Mouse (Mus musculus): ENCODE measurements around the gene Abcc8.

The Abcc8 gene

GRCm38 (mm10) chr7:46154498-46155488, 25.0 kb downstream of the Abcc8 start:
- DNase-seq (ENCODE audit: low spot score in 2 of 2), result no peak

GRCm38 (mm10) chr7:46152819-46153351, 26.9 kb downstream of the Abcc8 start:
- DNase-seq (ENCODE audit: low spot score in 2 of 2), result no peak

- no peak for DNase-seq (ENCODE audit: low spot score in 2 of 2)
Measured at GRCm38 (mm10) chr7:46147417-46147816, 32.4 kb downstream of the Abcc8 start.

GRCm38 (mm10) chr7:46146675-46147308, 33.0 kb downstream of the Abcc8 start:
- no peak for DNase-seq (ENCODE audit: low spot score in 2 of 2)

GRCm38 (mm10) chr7:46144061-46144460, 35.8 kb downstream of the Abcc8 start:
- DNase-seq (ENCODE audit: low spot score in 2 of 2), result no peak

GRCm38 (mm10) chr7:46138329-46138930, 41.4 kb downstream of the Abcc8 start:
- DNase-seq (ENCODE audit: low spot score in 2 of 2), result no peak

- DNase-seq (ENCODE audit: low spot score in 2 of 2), result no peak
Measured at GRCm38 (mm10) chr7:46133858-46134257, 46.0 kb downstream of the Abcc8 start.

GRCm38 (mm10) chr7:46132229-46132628, 47.6 kb downstream of the Abcc8 start:
- no peak for DNase-seq (ENCODE audit: low spot score in 2 of 2)

GRCm38 (mm10) chr7:46131806-46132205, 48.0 kb downstream of the Abcc8 start:
- DNase-seq (ENCODE audit: low spot score in 2 of 2), result no peak

- peak; percentile 26 to 28 for DNase-seq (ENCODE audit: low spot score in 2 of 2)
Measured at GRCm38 (mm10) chr7:46131266-46131665, 48.6 kb downstream of the Abcc8 start.

GRCm38 (mm10) chr7:46130723-46131122, 49.1 kb downstream of the Abcc8 start:
- DNase-seq (ENCODE audit: low spot score in 2 of 2), result no peak

GRCm38 (mm10) chr7:46129463-46130179, 50.2 kb downstream of the Abcc8 start:
- DNase-seq (ENCODE audit: low spot score in 2 of 2), result no peak

- no peak for DNase-seq (ENCODE audit: low spot score in 2 of 2)
Measured at GRCm38 (mm10) chr7:46128196-46128595, 51.6 kb downstream of the Abcc8 start.

- no peak for DNase-seq (ENCODE audit: low spot score in 2 of 2)
Measured at GRCm38 (mm10) chr7:46125340-46125739, 54.5 kb downstream of the Abcc8 start.

- no peak for DNase-seq (ENCODE audit: low spot score in 2 of 2)
Measured at GRCm38 (mm10) chr7:46124460-46124859, 55.4 kb downstream of the Abcc8 start.

GRCm38 (mm10) chr7:46122964-46123363, 56.9 kb downstream of the Abcc8 start:
- DNase-seq (ENCODE audit: low spot score in 2 of 2), result no peak

- no peak for DNase-seq (ENCODE audit: low spot score in 2 of 2)
Measured at GRCm38 (mm10) chr7:46117035-46117434, 62.8 kb downstream of the Abcc8 start.

GRCm38 (mm10) chr7:46116118-46116581, 63.7 kb downstream of the Abcc8 start:
- DNase-seq (ENCODE audit: low spot score in 2 of 2), result no peak

- DNase-seq (ENCODE audit: low spot score in 2 of 2), result no peak
Measured at GRCm38 (mm10) chr7:46113435-46113834, 66.4 kb downstream of the Abcc8 start.

GRCm38 (mm10) chr7:46111938-46112337, 67.9 kb downstream of the Abcc8 start:
- DNase-seq (ENCODE audit: low spot score in 2 of 2), result no peak

GRCm38 (mm10) chr7:46111212-46111817, 68.5 kb downstream of the Abcc8 start:
- DNase-seq (ENCODE audit: low spot score in 2 of 2), result no peak
